Mouse (Mus musculus) cerebellum, adult 8-10 months (tissue): Measurements from ENCODE around the gene Topors.

ENCODE experiments used
- DNase-seq: peaks from one replicate; pipeline ENCODE4 v3.0.0; 2022

Gene Topors

GRCm38 (mm10) chr4:40244035-40244434 is 25.6 kb downstream of the Topors start:
- DNase-seq: no peak

- DNase-seq: no peak
These were observed 26.6 kb downstream of the Topors start for GRCm38 (mm10) chr4:40243006-40243405.

GRCm38 (mm10) chr4:40241928-40242327 is 27.7 kb downstream of the Topors start:
- DNase-seq: no peak

GRCm38 (mm10) chr4:40240272-40240744 is 29.3 kb downstream of the Topors start:
- no peak for DNase-seq

GRCm38 (mm10) chr4:40239409-40240271 is 30.0 kb downstream of the Topors start, which contains the start of gene Ddx58:
Ddx58 (minus strand) TSS chr4:40239828.
- DNase-seq: peak; percentile 7

GRCm38 (mm10) chr4:40238483-40239408 is 30.9 kb downstream of the Topors start:
- DNase-seq: peak; percentile 10

GRCm38 (mm10) chr4:40236829-40237228 is 32.8 kb downstream of the Topors start:
- DNase-seq: no peak

- DNase-seq: no peak
These were observed 35.4 kb downstream of the Topors start for GRCm38 (mm10) chr4:40234256-40234655.

GRCm38 (mm10) chr4:40233062-40233664 is 36.5 kb downstream of the Topors start:
- no peak for DNase-seq

GRCm38 (mm10) chr4:40229723-40230122 is 39.9 kb downstream of the Topors start:
- no peak for DNase-seq

GRCm38 (mm10) chr4:40227886-40228285 is 41.8 kb downstream of the Topors start:
- no peak for DNase-seq

- DNase-seq: no peak
These were observed 42.5 kb downstream of the Topors start for GRCm38 (mm10) chr4:40227131-40227530.

GRCm38 (mm10) chr4:40226095-40226494 is 43.6 kb downstream of the Topors start:
- DNase-seq: no peak

- DNase-seq: no peak
These were observed 47.6 kb downstream of the Topors start for GRCm38 (mm10) chr4:40221876-40222585.

- no peak for DNase-seq
These were observed 48.5 kb downstream of the Topors start for GRCm38 (mm10) chr4:40221004-40221760.

- DNase-seq: no peak
These were observed 49.2 kb downstream of the Topors start for GRCm38 (mm10) chr4:40220437-40220836.

- DNase-seq: no peak
These were observed 51.3 kb downstream of the Topors start for GRCm38 (mm10) chr4:40218382-40218781.

GRCm38 (mm10) chr4:40217910-40218309 is 51.7 kb downstream of the Topors start:
- DNase-seq: no peak

GRCm38 (mm10) chr4:40212177-40212576 is 57.5 kb downstream of the Topors start:
- no peak for DNase-seq
